Mouse (Mus musculus) liver, embryonic 14.5 days (tissue): ENCODE measurements around the gene Cfdp1. TPM values are rescaled to one million over a fixed set of nuclear protein-coding genes. Genes with fewer than 3 reads are reported as not detected.

Source experiments
- ATAC-seq: fragments of 200-750 bp; cut with Nextera tagmentation; 2 replicates; pipeline ENCODE4 v1.8.0; 2017; ENCODE audit warnings: moderate number of reproducible peaks, mild to moderate bottlenecking, moderate library complexity; ENCODE audit not compliant: insufficient read depth
- DNase-seq, 3 experiments: peaks; one replicate each; pipeline ENCODE4 v3.0.0-alpha.2; 2012 to 2013; ENCODE audit warnings: low read depth in 3 of 3, low spot score in 3 of 3
- H3K27ac ChIP-seq: fragments of 300-500 bp; sonication (generic); 2 replicates; pipeline ENCODE4 v1.5.1; 2014; ENCODE audit warnings: moderate library complexity, mild to moderate bottlenecking, control low read depth, inconsistent platforms
- H3K27me3 ChIP-seq: fragments of 300-500 bp; sonication (generic); 2 replicates; pipeline ENCODE4 v1.6.1; 2014; ENCODE audit warnings: mild to moderate bottlenecking, low read length, moderate library complexity; ENCODE audit not compliant: control insufficient read depth, insufficient read depth
- H3K36me3 ChIP-seq: fragments of 300-500 bp; sonication (generic); replicated peaks from 2 replicates; pipeline ENCODE4 v1.6.1; 2014; ENCODE audit warnings: low read depth; ENCODE audit not compliant: control insufficient read depth, insufficient read depth
- H3K4me1 ChIP-seq, 2 experiments: fragments of 200-500 bp in 1 of 2; fragments of 300-500 bp in 1 of 2; sonication (generic) in 1 of 2; replicated peaks; 2 replicates each; pipeline ENCODE4 v1.6.1; 2012 to 2014; ENCODE audit warnings: antibody characterized with exemption in 1 of 2, inconsistent platforms in 1 of 2, low read length in 1 of 2; ENCODE audit not compliant: control insufficient read depth in 2 of 2, insufficient read depth in 2 of 2
- H3K4me2 ChIP-seq: fragments of 300-500 bp; sonication (generic); 2 replicates; pipeline ENCODE4 v1.6.1; 2014; ENCODE audit warnings: low read depth, mild to moderate bottlenecking, control low read depth, moderate library complexity
- H3K4me3 ChIP-seq, 2 experiments: fragments of 200-500 bp in 1 of 2; fragments of 300-500 bp in 1 of 2; sonication (generic) in 1 of 2; 2 replicates each; pipeline ENCODE4 v1.5.1; 2012 to 2014; ENCODE audit warnings: low read depth in 2 of 2, low read length in 2 of 2, mild to moderate bottlenecking in 2 of 2, control low read depth in 1 of 2, inconsistent platforms in 1 of 2, moderate library complexity in 1 of 2; ENCODE audit not compliant: insufficient read depth in 1 of 2
- H3K9ac ChIP-seq: fragments of 300-500 bp; sonication (generic); replicated peaks from 2 replicates; pipeline ENCODE4 v1.6.1; 2014; ENCODE audit warnings: mild to moderate bottlenecking, control low read depth, moderate library complexity
- H3K9me3 ChIP-seq: fragments of 300-500 bp; sonication (generic); 2 replicates; pipeline ENCODE4 v1.6.1; 2016; ENCODE audit warnings: low read length, mixed read lengths; ENCODE audit not compliant: control insufficient read depth
- CTCF ChIP-seq: IDR thresholded peaks from 2 replicates; pipeline ENCODE4 v1.5.1; 2016; ENCODE audit warnings: antibody characterized with exemption, low read depth, control low read depth
- EP300 ChIP-seq: IDR thresholded peaks from 2 replicates; pipeline ENCODE4 v1.6.1; 2016; ENCODE audit warnings: antibody characterized with exemption, low read depth
- WGBS: fragments of 180-500 bp; shearing (Covaris S2); extraction: QIAGEN DNeasy Blood & Tissue Kit; methylation state at CpG from one replicate; pipeline ENCODE4 v1.1.7; 2014; ENCODE audit not compliant: insufficient replicate concordance; 5-methylcytosine and 5-hydroxymethylcytosine counted together
- polyA plus RNA-seq, 2 experiments: library from polyadenylated mRNA; depleted of rRNA in 1 of 2; stranded (reverse) in 1 of 2; unstranded in 1 of 2; fragments of >200 nt; fragmentation: Nextera tagmentation in 1 of 2; extraction: Ambion mirVana in 1 of 2; gene quantifications; 2 replicates each; pipeline versions ENCODE4 v1.2.1 to v1.2.3; 2012 to 2014

Cfdp1 gene
- polyA plus RNA-seq, 2 experiments, result 46.8 to 82.8 TPM

- no peak for ATAC-seq
- Histone ChIP-seq H3K9me3 (no peaks in the 10 kb centered on the region), H3K4me3 (no peak overlapping the region), H3K27ac (no peak overlapping the region), H3K4me1 (peaks cover 7 to 11% of the 10 kb centered on the region in 2 experiments; a peak in 3 of 4 replicates), H3K36me3 (no peaks in the 10 kb centered on the region), H3K4me2 (no peak overlapping the region), H3K27me3 (peaks cover 24% of the 10 kb centered on the region), H3K9ac (no peak overlapping the region)
- 15% methylated on average over 8 of the region's 8 CpGs for WGBS
- no peak for DNase-seq
- no peak for TF ChIP-seq CTCF
- TF ChIP-seq EP300, result no peak
Observed at GRCm38 (mm10) chr8:111891983-111892382, 37.9 kb upstream of the Cfdp1 start.

- WGBS, result 47% methylated on average over 6 of the region's 6 CpGs
- Histone ChIP-seq H3K4me3 (no peak overlapping the region), H3K27me3 (peaks cover 24% of the 10 kb centered on the region), H3K9ac (no peak overlapping the region), H3K27ac (no peak overlapping the region), H3K36me3 (no peaks in the 10 kb centered on the region), H3K4me1 (peaks cover 7 to 16% of the 10 kb centered on the region in 2 experiments; a peak in 3 of 4 replicates), H3K4me2 (no peak overlapping the region), H3K9me3 (no peaks in the 10 kb centered on the region)
- TF ChIP-seq EP300 (no peak), CTCF (no peak)
- DNase-seq, result no peak
- ATAC-seq, result no peak
Observed at GRCm38 (mm10) chr8:111890911-111891303, 36.8 kb upstream of the Cfdp1 start.

- DNase-seq (no peak), ATAC-seq (no peak)
- TF ChIP-seq EP300 (no peak), CTCF (no peak)
- H3K27ac ChIP-seq, result no peak overlapping the region
- H3K9ac ChIP-seq, result no peak overlapping the region
- H3K4me2 ChIP-seq, result no peak overlapping the region
- WGBS, result 15% methylated on average over 86 of the region's 86 CpGs
- no peaks in the 10 kb centered on the region for H3K36me3 ChIP-seq
- peaks cover 24% of the 10 kb centered on the region for H3K27me3 ChIP-seq
- no peak overlapping the region for H3K4me3 ChIP-seq
- H3K4me1 ChIP-seq, result peaks cover 7 to 16% of the 10 kb centered on the region in 2 experiments; a peak in 3 of 4 replicates
- H3K9me3 ChIP-seq, result no peaks in the 10 kb centered on the region
Observed at GRCm38 (mm10) chr8:111889931-111890910, 36.1 kb upstream of the Cfdp1 start.

- H3K4me3 ChIP-seq, result no peak overlapping the region
- 0 out of 2 replicates have a peak, but pooled peaks have one; percentile 4 for ATAC-seq
- H3K27me3 ChIP-seq, result peaks cover 24% of the 10 kb centered on the region
- H3K36me3 ChIP-seq, result no peaks in the 10 kb centered on the region
- no peak overlapping the region for H3K9ac ChIP-seq
- no peaks in the 10 kb centered on the region for H3K9me3 ChIP-seq
- no peak overlapping the region; the same call in 1 of the 2 replicates for H3K4me2 ChIP-seq
- TF ChIP-seq EP300 (no peak), CTCF (no peak)
- no peak for DNase-seq
- no peak overlapping the region for H3K27ac ChIP-seq
- WGBS, result 38% methylated on average over 7 of the region's 7 CpGs
- H3K4me1 ChIP-seq, result peaks cover 7 to 16% of the 10 kb centered on the region in 2 experiments; a peak in 3 of 4 replicates
Observed at GRCm38 (mm10) chr8:111888091-111888650, 34.1 kb upstream of the Cfdp1 start.

GRCm38 (mm10) chr8:111887479-111887878 is 33.4 kb upstream of the Cfdp1 start:
- peak; percentile 40 for TF ChIP-seq EP300
- TF ChIP-seq CTCF, result no peak
- no peak overlapping the region for H3K9ac ChIP-seq
- ATAC-seq (peak; percentile 81), DNase-seq (peak in 2 of 3 experiments; percentile 14 to 17)
- WGBS, result 34% methylated on average over 1 of the region's 1 CpGs
- H3K9me3 ChIP-seq, result no peaks in the 10 kb centered on the region
- peaks cover 7 to 16% of the 10 kb centered on the region in 2 experiments; a peak in 3 of 4 replicates for H3K4me1 ChIP-seq
- H3K4me3 ChIP-seq, result no peak overlapping the region
- no peaks in the 10 kb centered on the region for H3K36me3 ChIP-seq
- H3K27me3 ChIP-seq, result peaks cover 24% of the 10 kb centered on the region
- no peak overlapping the region; the same call in 1 of the 2 replicates for H3K27ac ChIP-seq
- no peak overlapping the region for H3K4me2 ChIP-seq
